Mouse (Mus musculus): ENCODE results near the gene Rnf34. TPM values are rescaled to one million over a fixed set of nuclear protein-coding genes. Genes with fewer than 3 reads are reported as not detected.

The Rnf34 gene
- polyA plus RNA-seq, 1 experiment from 2014 or later: 32.4 TPM

DNA sequence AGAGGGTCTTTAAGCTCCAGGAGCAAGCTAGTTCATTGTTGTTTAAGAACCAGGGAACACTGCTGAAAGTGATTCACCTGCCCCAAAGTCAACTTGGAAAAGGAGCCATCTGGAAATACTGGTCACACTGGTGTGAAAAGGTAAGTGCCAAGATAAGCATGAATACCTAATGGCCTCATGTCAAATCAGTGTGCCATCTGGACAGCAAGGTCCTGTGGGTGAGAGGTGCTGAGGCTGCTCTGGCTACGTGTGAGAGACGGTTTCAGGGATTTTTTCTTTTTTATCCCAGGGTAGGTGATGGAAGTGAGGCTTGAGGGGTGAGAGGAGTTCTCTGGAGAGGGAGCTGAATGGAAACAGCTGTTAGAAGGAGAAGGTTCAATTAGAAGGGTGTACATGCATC is 23.7 kb downstream of the Rnf34 start:
- WGBS: 72% methylated on average over 2 of the region's 2 CpGs
- Histone ChIP-seq H3K4me2 (no peak overlapping the region), H3K27ac (ENCODE audit: poor library complexity, severe bottlenecking) (no peak overlapping the region), H3K9ac (no peak overlapping the region), H3K36me3 (peaks cover 51% of the 10 kb centered on the region), H3K4me1 (replicated peaks) (no peaks in the 10 kb centered on the region), H3K9me3 (replicated peaks) (no peaks in the 10 kb centered on the region), H3K27me3 (replicated peaks) (no peaks in the 10 kb centered on the region), H3K4me3 (no peak overlapping the region)
- ATAC-seq (ENCODE audit: insufficient number of reproducible peaks, low FRiP score): no peak

GRCm38 (mm10) chr5:122874359-122874758 is 24.5 kb downstream of the Rnf34 start:
- WGBS: 78% methylated on average over 3 of the region's 3 CpGs
- no peak overlapping the region for H3K4me2 ChIP-seq
- no peaks in the 10 kb centered on the region for H3K9me3 ChIP-seq (replicated peaks)
- H3K27ac ChIP-seq (ENCODE audit: poor library complexity, severe bottlenecking): no peak overlapping the region
- no peak overlapping the region for H3K4me3 ChIP-seq
- H3K27me3 ChIP-seq (replicated peaks): no peaks in the 10 kb centered on the region
- H3K36me3 ChIP-seq: peaks cover 54% of the 10 kb centered on the region
- no peaks in the 10 kb centered on the region for H3K4me1 ChIP-seq (replicated peaks)
- no peak for ATAC-seq (ENCODE audit: insufficient number of reproducible peaks, low FRiP score)
- no peak overlapping the region for H3K9ac ChIP-seq

GRCm38 (mm10) chr5:122876671-122877070 is 26.8 kb downstream of the Rnf34 start:
- no peaks in the 10 kb centered on the region for H3K27me3 ChIP-seq (replicated peaks)
- ATAC-seq (ENCODE audit: insufficient number of reproducible peaks, low FRiP score): no peak
- 78% methylated on average over 3 of the region's 3 CpGs for WGBS

DNA sequence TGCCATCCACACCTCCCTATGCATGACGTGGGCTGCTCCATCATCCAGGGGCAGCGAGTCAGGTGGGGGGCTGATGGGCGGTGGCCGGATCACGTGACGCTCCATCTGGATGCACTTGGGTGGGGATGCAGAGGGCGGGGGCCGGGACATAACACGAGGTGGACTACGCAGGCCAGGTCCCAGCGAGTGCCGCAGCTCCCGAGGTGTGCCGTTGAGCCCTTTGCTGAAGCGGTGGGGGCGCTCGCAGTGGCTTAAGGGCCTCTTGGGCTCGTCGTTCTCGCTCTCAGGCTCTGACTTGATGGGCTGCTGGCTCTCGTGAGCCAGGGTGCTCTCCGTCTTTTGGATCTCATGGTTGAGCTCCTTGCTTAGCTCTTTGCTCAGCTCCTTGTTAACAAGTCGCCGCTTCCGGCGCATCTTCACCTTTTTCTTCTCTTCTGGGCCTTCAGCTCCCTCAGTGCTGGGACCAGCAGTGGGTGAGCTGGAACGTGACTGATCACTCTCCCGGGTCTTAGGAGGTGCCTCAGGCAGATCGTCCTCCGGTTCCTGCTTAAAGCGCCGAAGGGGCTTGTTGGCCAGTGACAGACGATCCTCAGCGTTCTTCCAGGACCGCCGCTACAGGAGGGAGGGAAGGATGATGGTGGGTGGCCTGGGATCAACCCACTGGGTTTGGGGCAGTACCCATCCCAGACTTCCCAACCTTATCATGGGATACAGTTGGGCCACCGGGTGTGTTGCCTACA is 30.6 kb downstream of the Rnf34 start:
- peaks cover 62% of the 10 kb centered on the region for H3K36me3 ChIP-seq
- H3K27me3 ChIP-seq (replicated peaks): no peaks in the 10 kb centered on the region
- no peaks in the 10 kb centered on the region for H3K9me3 ChIP-seq (replicated peaks)
- H3K4me1 ChIP-seq (replicated peaks): peaks cover 12% of the 10 kb centered on the region
- no peak overlapping the region for H3K27ac ChIP-seq (ENCODE audit: poor library complexity, severe bottlenecking)
- 89% methylated on average over 37 of the region's 37 CpGs for WGBS
- no peak overlapping the region for H3K4me2 ChIP-seq
- H3K9ac ChIP-seq: no peak overlapping the region
- no peak for ATAC-seq (ENCODE audit: insufficient number of reproducible peaks, low FRiP score)
- H3K4me3 ChIP-seq: no peak overlapping the region

More at GRCm38 (mm10) chr5:122876671-122877070, 26.8 kb downstream of the Rnf34 start:
- no peak overlapping the region for H3K9ac ChIP-seq
- H3K9me3 ChIP-seq (replicated peaks): no peaks in the 10 kb centered on the region
- H3K4me2 ChIP-seq: no peak overlapping the region
- H3K36me3 ChIP-seq: peaks cover 67% of the 10 kb centered on the region
- no peak overlapping the region for H3K4me3 ChIP-seq
- H3K27ac ChIP-seq (ENCODE audit: poor library complexity, severe bottlenecking): no peak overlapping the region
- H3K4me1 ChIP-seq (replicated peaks): no peaks in the 10 kb centered on the region

DNA sequence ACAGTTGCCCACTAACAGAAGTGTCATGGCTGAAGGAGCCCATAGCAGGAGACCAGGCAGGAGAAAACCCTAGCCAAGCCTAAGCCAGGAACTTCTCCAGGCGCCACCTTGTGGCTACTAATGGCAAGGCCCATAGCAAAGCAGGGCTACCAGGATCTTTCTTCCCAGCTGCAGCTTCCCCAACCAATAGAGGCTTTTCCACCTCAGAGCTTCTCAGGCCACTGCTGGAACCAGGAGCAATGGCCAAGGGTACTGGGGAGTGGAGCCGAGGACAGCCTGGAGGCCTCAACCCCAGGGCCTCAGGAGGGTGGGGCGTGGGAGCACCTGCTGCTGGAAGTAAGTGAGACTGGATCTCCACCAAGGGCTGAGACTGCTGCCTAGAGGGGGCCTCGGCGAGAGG is 31.5 kb downstream of the Rnf34 start:
- no peaks in the 10 kb centered on the region for H3K27me3 ChIP-seq (replicated peaks)
- no peak overlapping the region for H3K27ac ChIP-seq (ENCODE audit: poor library complexity, severe bottlenecking)
- ATAC-seq (ENCODE audit: insufficient number of reproducible peaks, low FRiP score): peak; percentile 58; the same call in 1 of the 2 replicates
- H3K4me2 ChIP-seq: no peak overlapping the region
- H3K36me3 ChIP-seq: peaks cover 58% of the 10 kb centered on the region
- peaks cover 21% of the 10 kb centered on the region for H3K4me1 ChIP-seq (replicated peaks)
- H3K9ac ChIP-seq: no peak overlapping the region
- H3K4me3 ChIP-seq: no peak overlapping the region
- H3K9me3 ChIP-seq (replicated peaks): no peaks in the 10 kb centered on the region
- WGBS: 60% methylated on average over 5 of the region's 5 CpGs

- ATAC-seq (ENCODE audit: insufficient number of reproducible peaks, low FRiP score): no peak
- no peak overlapping the region for H3K9ac ChIP-seq
- H3K4me2 ChIP-seq: no peak overlapping the region
- H3K4me1 ChIP-seq (replicated peaks): peaks cover 21% of the 10 kb centered on the region
- H3K9me3 ChIP-seq (replicated peaks): no peaks in the 10 kb centered on the region
- 87% methylated on average over 18 of the region's 18 CpGs for WGBS
- no peak overlapping the region for H3K4me3 ChIP-seq
- no peak overlapping the region for H3K27ac ChIP-seq (ENCODE audit: poor library complexity, severe bottlenecking)
- peaks cover 49% of the 10 kb centered on the region for H3K36me3 ChIP-seq
- H3K27me3 ChIP-seq (replicated peaks): no peaks in the 10 kb centered on the region
Measured at GRCm38 (mm10) chr5:122882256-122883050, 32.6 kb downstream of the Rnf34 start.

GRCm38 (mm10) chr5:122883237-122883636 is 33.4 kb downstream of the Rnf34 start:
- no peak overlapping the region for H3K27ac ChIP-seq (ENCODE audit: poor library complexity, severe bottlenecking)
- H3K9ac ChIP-seq: no peak overlapping the region
- peaks cover 42% of the 10 kb centered on the region for H3K36me3 ChIP-seq
- ATAC-seq (ENCODE audit: insufficient number of reproducible peaks, low FRiP score): no peak
- peaks cover 22% of the 10 kb centered on the region for H3K4me1 ChIP-seq (replicated peaks)
- no peak overlapping the region for H3K4me3 ChIP-seq
- no peak overlapping the region for H3K4me2 ChIP-seq
- no peaks in the 10 kb centered on the region for H3K27me3 ChIP-seq (replicated peaks)
- 74% methylated on average over 9 of the region's 9 CpGs for WGBS
- H3K9me3 ChIP-seq (replicated peaks): no peaks in the 10 kb centered on the region

DNA sequence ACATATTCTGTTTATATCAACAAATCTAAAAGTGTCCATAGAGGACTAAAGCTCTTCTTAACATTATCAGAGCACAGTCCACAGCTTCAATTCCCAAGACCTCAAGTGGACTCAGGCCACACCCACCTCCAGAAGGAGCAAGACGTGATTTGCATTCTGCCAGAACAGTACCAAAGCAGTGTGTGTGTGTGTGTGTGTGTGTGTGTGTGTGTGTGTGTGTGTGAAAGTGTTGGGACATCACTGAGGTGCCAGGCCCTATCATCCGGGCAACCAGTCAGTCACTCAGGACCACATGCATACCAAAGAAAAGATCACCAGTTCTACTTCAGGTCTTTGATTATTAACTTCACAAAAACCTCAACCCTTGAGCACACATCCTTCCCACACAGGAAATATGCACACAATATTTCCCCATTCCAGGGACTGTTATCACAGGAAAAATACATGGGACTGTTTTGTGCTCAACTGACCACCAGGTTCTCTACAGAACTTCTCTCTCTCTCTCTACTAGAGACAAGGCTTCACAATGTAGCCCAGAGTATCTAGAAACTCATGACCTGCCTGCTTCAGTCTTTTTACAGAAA is 33.9 kb downstream of the Rnf34 start:
- H3K9ac ChIP-seq: no peak overlapping the region
- peaks cover 41% of the 10 kb centered on the region for H3K36me3 ChIP-seq
- 40% methylated on average over 2 of the region's 2 CpGs for WGBS
- no peak for ATAC-seq (ENCODE audit: insufficient number of reproducible peaks, low FRiP score)
- no peak overlapping the region for H3K27ac ChIP-seq (ENCODE audit: poor library complexity, severe bottlenecking)
- no peaks in the 10 kb centered on the region for H3K27me3 ChIP-seq (replicated peaks)
- H3K4me3 ChIP-seq: no peak overlapping the region
- no peaks in the 10 kb centered on the region for H3K9me3 ChIP-seq (replicated peaks)
- H3K4me1 ChIP-seq (replicated peaks): peaks cover 25% of the 10 kb centered on the region
- no peak overlapping the region for H3K4me2 ChIP-seq

DNA sequence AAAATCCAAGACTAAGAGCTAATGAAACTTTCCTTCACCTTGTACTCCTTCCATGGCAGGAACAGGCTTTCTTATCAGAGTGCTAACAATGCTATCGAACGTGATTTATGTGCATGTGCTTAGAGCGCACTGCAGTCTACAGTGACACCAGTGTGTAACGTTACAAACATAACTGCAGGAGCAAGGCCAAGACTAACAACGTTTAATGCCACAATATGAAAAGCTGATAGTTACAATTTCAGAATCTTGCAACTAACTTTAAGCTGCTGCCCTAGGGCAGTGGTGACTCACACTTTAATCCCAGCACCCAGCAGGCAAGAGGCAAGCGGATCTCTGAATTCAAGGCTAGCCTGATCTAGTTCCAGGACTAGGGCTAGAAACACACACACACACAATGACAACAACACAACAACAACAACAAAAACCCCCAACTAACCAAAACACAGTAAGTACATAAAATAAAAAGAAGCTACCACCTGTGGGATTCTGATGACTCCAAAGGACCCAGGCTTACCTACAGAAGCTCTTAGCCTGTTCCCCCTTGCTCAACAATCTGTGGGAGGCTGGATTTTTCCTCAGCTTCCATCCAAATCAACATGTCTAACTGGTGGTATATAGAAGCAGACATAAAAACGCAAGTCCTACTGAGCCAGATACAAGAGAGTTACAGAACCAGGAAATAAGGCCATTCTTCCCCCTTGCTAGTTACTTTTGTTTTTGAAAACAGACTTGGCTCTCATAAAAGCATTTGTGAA is 34.9 kb downstream of the Rnf34 start:
- 68% methylated on average over 7 of the region's 7 CpGs for WGBS
- peaks cover 31% of the 10 kb centered on the region for H3K36me3 ChIP-seq
- H3K27ac ChIP-seq (ENCODE audit: poor library complexity, severe bottlenecking): no peak overlapping the region
- no peaks in the 10 kb centered on the region for H3K9me3 ChIP-seq (replicated peaks)
- no peak overlapping the region for H3K4me3 ChIP-seq
- no peaks in the 10 kb centered on the region for H3K27me3 ChIP-seq (replicated peaks)
- no peak overlapping the region for H3K4me2 ChIP-seq
- no peak overlapping the region for H3K9ac ChIP-seq
- peaks cover 25% of the 10 kb centered on the region for H3K4me1 ChIP-seq (replicated peaks)
- no peak for ATAC-seq (ENCODE audit: insufficient number of reproducible peaks, low FRiP score)

- no peak for ATAC-seq (ENCODE audit: insufficient number of reproducible peaks, low FRiP score)
- Histone ChIP-seq H3K4me3 (no peak overlapping the region), H3K9me3 (replicated peaks) (no peaks in the 10 kb centered on the region), H3K4me1 (replicated peaks) (peaks cover 33% of the 10 kb centered on the region), H3K4me2 (no peak overlapping the region), H3K27me3 (replicated peaks) (no peaks in the 10 kb centered on the region), H3K36me3 (peaks cover 8% of the 10 kb centered on the region; the same call in 1 of the 2 replicates), H3K9ac (no peak overlapping the region), H3K27ac (ENCODE audit: poor library complexity, severe bottlenecking) (no peak overlapping the region)
- WGBS: 88% methylated on average over 9 of the region's 9 CpGs
Measured at GRCm38 (mm10) chr5:122887033-122887432, 37.2 kb downstream of the Rnf34 start.
